Mouse (Mus musculus) 3T3-L1 (cell line): ENCODE measurements around the gene Gpc5.
A peak's percentile ranks its signal among the peaks of the same experiment; 100 is the strongest.

Source experiments
- DNase-seq: peaks from one replicate; pipeline ENCODE4 v3.0.0-alpha.2; 2015; ENCODE audit warnings: low read depth, low spot score

The Gpc5 gene

GRCm38 (mm10) chr14:115106326-115106725 lies 14.3 kb downstream of the Gpc5 start:
- DNase-seq = no peak

DNA sequence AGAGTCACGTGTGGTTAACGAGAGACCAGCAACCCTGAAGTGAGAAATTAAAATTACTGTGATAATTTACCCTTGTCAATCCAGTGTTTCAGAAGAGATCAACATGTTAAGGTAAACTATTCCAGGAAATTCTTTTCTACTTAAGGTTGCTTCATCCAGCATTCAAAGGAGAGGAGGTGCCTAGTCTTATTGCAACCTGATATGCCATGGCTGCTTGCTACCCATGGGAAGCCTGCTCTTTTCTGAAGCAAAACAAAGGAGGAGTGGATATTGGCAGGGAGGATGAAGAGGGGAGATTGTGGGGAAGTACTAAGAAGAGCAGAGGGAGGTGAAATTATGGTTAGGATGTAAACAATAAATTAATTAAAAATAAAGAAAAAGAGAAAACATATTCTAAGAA lies 15.5 kb downstream of the Gpc5 start:
- no peak for DNase-seq

GRCm38 (mm10) chr14:115118626-115119025 lies 26.6 kb downstream of the Gpc5 start:
- no peak for DNase-seq

GRCm38 (mm10) chr14:115148821-115149220 lies 56.8 kb downstream of the Gpc5 start:
- no peak for DNase-seq

DNA sequence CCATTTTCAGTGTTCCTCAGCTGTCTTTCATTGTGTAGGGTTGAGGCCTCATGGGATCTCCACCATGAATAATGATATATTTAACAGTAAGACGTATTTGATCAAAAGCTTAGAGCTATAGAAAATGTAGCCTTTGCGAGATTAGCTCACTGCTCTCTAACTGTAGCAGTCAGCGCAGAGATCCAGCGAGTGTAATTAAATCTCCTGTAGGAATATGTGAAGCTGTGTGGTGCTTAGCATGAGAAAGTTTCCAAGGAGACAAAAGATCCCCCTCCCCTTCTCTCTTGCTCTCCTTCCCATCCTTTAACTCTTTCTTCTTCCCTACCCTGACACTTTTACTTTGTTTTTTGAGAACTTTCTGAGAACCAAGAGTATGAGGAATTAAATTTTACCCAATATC lies 64.6 kb downstream of the Gpc5 start:
- DNase-seq = no peak

DNA sequence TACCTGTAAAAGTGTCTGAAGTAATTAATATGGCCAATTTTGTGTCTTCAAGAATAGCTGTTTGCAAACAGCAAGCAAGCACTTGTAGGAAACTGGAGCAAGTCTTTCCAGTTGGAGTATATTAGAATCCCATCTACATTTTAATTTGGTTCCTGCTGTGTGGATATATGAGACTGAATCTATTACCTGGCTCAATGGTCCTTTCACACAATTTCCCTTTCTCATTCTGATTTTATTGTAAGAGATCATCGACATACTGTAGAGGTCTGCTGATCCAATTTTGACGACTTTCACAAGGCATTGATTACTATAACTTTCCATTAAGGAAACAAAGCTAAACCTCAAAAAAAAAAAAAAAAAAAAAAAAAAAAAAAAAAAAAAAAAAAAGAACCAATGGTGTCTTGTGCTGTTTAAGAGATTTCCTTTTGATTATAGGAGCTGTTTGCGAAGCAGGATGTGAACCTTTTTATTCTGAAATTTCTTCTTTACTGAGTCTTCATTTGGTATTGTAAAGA lies 85.4 kb downstream of the Gpc5 start:
- no peak for DNase-seq

DNA sequence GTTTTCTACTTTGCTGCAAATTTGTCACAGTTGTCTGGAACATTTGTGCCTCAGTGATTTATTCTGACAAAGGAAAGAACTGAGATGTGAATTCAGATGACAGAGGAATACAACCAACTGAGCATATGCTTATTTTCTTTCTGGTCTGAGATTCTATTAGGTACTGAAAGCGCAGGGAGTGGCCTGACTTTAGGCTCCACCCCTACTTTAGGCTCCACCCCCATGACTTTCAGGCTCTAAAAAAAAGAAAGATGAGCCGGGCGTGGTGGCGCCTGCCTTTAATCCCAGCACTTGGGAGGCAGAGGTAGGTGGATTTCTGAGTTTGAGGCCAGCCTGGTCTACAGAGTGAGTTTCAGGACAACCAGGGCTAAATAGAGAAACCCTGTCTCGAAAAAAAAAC lies 87.9 kb downstream of the Gpc5 start:
- no peak for DNase-seq

DNA sequence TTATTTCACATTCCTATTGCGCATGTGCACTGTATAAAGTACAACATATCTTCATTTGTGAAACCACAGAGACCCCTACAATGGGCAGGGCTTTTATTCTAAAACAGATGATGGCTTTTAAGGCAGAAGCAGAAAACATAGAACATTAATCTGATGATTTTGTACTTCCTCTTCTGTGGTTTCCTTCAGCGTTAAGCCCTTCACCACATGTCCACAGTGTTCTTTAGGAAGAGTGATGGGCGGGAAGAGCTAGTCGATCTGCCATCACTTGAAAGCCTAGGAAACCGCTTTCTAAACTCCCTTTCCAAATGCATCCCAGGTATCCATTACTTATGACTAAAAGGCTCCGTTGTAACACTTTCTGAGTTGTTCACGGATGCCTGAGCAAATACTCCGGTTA lies 96.2 kb downstream of the Gpc5 start:
- DNase-seq = no peak

- DNase-seq = no peak
These were observed 136.1 kb downstream of the Gpc5 start for GRCm38 (mm10) chr14:115228075-115228474.

DNA sequence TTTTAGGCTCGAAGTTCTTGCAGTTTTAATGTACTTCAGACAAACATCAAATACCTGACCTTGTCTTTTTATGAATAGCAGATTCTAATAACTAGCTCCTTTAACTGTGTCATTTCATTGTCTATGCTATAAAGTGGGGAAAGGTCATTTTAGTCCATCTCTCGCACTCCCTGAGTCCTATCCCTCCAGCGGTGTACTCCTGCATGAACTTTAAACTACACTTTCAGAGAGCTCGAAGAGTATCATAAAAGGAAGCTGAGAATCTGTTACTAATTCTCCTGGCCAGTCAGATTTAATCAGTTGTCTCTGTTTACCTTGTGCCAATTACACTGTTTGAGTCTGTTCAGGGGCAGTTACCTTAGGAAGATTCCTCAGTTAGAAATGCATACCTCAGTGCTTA lies 144.4 kb downstream of the Gpc5 start:
- DNase-seq = no peak

DNA sequence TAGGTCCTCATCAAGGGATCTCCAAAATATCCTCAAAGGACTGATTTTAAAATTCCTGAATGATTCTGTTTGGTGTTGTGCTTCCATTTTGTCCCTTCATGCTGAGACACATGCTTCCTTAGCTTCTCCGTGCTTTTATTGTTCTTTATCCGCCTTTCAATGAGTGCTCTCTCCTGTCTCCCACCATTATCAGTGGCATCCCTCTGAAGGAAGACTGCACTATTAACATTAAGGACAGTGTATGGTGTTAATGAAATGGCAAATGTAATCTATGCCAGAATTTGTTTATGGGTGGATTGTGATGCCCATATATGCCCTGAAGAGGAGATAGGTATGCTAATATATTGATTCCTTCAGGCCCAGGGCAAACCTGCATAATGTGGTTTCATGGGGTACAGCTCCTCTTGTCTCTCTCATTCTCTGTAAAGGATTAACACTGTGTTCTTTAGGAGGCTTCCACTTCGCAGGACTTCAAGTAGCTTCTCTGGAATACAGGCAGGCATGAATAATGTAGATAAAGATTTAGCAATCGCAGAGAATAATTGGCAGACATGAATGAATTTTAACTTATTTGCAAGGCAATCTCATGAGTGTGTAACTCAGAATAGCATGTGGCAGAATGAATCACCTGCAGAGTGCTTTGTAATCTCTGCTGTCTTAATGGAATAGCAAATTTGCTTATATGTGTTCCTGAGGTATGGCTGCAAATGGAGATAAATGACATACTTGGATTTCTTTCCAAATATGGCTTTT lies 148.8 kb downstream of the Gpc5 start:
- DNase-seq = no peak

DNA sequence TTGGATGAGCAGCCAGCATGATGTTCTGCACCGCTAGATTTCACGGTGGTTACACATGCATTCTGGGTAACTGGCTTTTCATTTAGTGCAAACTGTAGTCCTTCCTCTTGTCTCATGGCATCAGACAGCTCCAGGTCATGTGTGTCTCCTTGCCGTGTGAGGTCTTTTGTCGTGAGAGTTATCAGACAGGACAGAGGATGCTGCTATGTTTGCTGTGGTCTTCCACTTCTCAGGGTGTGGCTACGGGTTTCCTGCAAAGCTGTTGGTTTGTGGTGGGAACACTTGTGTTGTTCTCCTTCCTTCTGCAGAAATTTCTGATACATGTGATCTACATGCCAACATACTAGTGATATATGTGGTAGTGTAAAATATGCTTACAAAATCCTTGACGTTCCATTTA lies 158.5 kb downstream of the Gpc5 start:
- DNase-seq = no peak

GRCm38 (mm10) chr14:115251791-115252190 lies 159.8 kb downstream of the Gpc5 start:
- no peak for DNase-seq

- no peak for DNase-seq
These were observed 161.1 kb downstream of the Gpc5 start for GRCm38 (mm10) chr14:115253155-115253554.

DNA sequence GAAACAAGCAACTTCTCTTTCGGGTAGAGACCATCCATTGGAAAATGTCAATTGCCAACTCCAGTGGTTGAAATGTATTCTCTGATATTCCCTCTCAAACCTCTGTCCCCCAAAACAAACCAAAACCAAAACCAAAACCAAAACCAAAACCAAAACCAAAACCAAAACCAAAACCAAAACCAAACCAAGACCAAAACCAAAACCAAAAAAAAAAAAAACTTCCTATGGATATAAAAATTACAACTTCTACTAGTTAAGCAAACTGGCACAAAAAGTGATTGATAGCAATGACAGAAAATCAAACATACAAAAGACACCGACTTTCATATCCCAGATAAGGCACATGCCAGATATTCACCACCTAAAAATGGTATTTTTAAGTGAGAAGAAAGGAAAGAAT lies 161.7 kb downstream of the Gpc5 start:
- no peak for DNase-seq

GRCm38 (mm10) chr14:115269703-115270402 lies 177.8 kb downstream of the Gpc5 start:
- DNase-seq = no peak

- DNase-seq = no peak
These were observed 178.4 kb downstream of the Gpc5 start for GRCm38 (mm10) chr14:115270445-115270844.

- DNase-seq = no peak
These were observed 190.8 kb downstream of the Gpc5 start for GRCm38 (mm10) chr14:115282782-115283181.

- DNase-seq = no peak
These were observed 232.2 kb downstream of the Gpc5 start for GRCm38 (mm10) chr14:115324247-115324646.

DNA sequence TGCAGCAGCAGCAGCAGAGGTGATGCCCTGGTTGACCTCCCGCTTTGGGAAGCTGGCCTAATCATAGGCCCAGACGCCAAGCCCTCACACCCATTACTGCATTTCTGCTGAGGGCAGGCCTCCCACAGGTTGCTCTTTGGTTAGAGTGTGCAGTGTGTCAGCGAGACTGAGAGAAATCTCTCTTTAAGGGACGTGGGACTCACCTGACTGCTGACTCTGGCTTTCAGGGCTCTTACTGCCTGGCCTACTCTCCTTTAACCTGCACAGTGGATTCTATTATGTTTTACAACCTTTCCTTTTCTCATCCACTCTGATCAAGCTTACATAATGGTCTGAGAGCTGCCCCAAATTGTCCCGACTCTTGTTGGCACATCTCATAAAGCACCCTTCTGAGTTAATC lies 234.4 kb downstream of the Gpc5 start:
- DNase-seq = no peak

GRCm38 (mm10) chr14:115339084-115339483 lies 247.1 kb downstream of the Gpc5 start:
- DNase-seq = peak; percentile 14

DNA sequence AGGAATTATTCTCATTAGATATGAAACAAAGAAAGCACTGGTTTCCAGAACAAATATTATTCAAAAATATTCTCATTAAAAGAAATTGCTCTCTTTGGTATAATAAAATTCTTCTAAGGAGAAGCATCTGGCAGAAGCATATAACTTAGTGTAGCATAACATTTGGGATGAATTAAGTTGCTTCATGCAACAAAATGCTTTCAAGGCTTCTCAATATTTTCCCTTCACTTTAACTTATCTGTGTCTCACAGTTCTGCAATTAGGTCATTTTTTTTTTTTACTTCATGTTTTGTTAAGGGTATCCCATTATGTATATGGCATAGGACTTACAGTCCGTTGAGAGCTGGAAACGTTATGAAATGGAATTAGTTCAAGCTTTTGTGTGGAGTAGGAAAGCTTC lies 250.6 kb downstream of the Gpc5 start:
- DNase-seq = no peak

DNA sequence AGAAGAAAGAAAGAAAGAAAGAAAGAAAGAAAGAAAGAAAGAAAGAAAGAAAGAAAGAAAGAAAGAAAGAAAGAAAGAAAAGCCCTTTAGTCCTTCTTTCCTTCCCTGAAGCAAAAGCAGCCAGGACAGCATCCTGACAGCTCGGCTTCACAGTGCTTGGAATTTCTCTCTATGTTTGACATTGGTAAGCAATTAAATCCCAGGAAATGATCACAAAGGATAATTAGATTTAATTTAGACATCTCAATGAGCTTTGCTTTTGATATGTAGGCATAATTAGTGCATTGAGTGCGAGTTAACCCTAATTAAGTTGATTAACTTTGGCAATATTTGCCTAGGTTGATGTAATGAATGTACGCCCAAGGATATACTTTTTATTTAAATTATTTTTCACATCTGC lies 257.4 kb downstream of the Gpc5 start:
- no peak for DNase-seq
